26 mouse cellular contexts compared by ENCODE assay signal in genomic region chr16:38369992-38370484, GRCm38 (mm10). TPM values are rescaled to one million over a fixed set of nuclear protein-coding genes. Genes with fewer than 3 reads are reported as not detected.
DNase-seq lines count a peak whose midpoint lies in the region; ATAC-seq lines count a peak whose summit lies in the region.
"Had no signal": no experiment of that assay in that cellular context is flagged by ENCODE, and none has a peak within 500 bp of the region (broad histone marks: within the 10 kb centered on the region; RNA-seq: fewer than 3 reads in every experiment).

No protein-coding gene starts in this region.

- no peak for DNase-seq in heart, postnatal 25 days (ENCODE audit: low spot score)
- no peak for DNase-seq in midbrain, embryonic 10.5 days (ENCODE audit: low spot score)
- no peak for DNase-seq in midbrain, embryonic 14.5 days
- no peak for DNase-seq in kidney, postnatal 14 days
- DNase-seq in gastrocnemius, adult 8-10 months (ENCODE audit: low spot score in 2 of 2) = no peak
- DNase-seq: adrenal gland, adult 8-10 months; cerebellum, adult 9-11 months; spleen, adult 18-20 months; thymus, postnatal 4 days had no signal

- no peaks in the 10 kb centered on the region for H3K27me3 ChIP-seq in heart, embryonic 13.5 days (replicated peaks)
- H3K27me3 ChIP-seq in midbrain, embryonic 10.5 days (ENCODE audit: low read depth, poor library complexity, severe bottlenecking) = no peaks in the 10 kb centered on the region
- H3K27me3 ChIP-seq in midbrain, embryonic 14.5 days (ENCODE audit: control insufficient read depth, insufficient read depth, low read length) = no peaks in the 10 kb centered on the region
- H3K27me3 ChIP-seq in liver, embryonic 12.5 days (replicated peaks) = no peaks in the 10 kb centered on the region
- H3K27me3 ChIP-seq: embryonic facial prominence, embryonic 12.5 days; forebrain, embryonic 15.5 days; kidney, embryonic 15.5 days; limb, embryonic 13.5 days; midbrain, embryonic 15.5 days; neural tube, embryonic 15.5 days; Patski had no signal

- no peaks in the 10 kb centered on the region for H3K9me3 ChIP-seq in heart, embryonic 13.5 days
- H3K9me3 ChIP-seq in midbrain, embryonic 10.5 days (replicated peaks) = no peaks in the 10 kb centered on the region
- no peaks in the 10 kb centered on the region for H3K9me3 ChIP-seq in midbrain, embryonic 14.5 days (ENCODE audit: control insufficient read depth, low read length)
- no peaks in the 10 kb centered on the region for H3K9me3 ChIP-seq in liver, embryonic 12.5 days (replicated peaks)
- H3K9me3 ChIP-seq: embryonic facial prominence, embryonic 12.5 days; forebrain, embryonic 15.5 days; kidney, embryonic 15.5 days; limb, embryonic 13.5 days; midbrain, embryonic 15.5 days; neural tube, embryonic 15.5 days had no signal

- intact Hi-C loops in heart, postnatal 25 days (cut with DNase I) = loop anchor here (10.0 kb wide), 1 partner anchor 475 kb away; no protein-coding TSS in a partner anchor

- H3K36me3 ChIP-seq in heart, embryonic 13.5 days = peaks cover 75% of the 10 kb centered on the region
- H3K36me3 ChIP-seq in midbrain, embryonic 10.5 days = no peaks in the 10 kb centered on the region
- no peaks in the 10 kb centered on the region for H3K36me3 ChIP-seq in midbrain, embryonic 14.5 days (ENCODE audit: control insufficient read depth, insufficient read depth, low read length)
- peaks cover 4% of the 10 kb centered on the region; the same call in 1 of the 2 replicates for H3K36me3 ChIP-seq in liver, embryonic 12.5 days
- H3K36me3 ChIP-seq: embryonic facial prominence, embryonic 12.5 days; forebrain, embryonic 15.5 days; kidney, embryonic 15.5 days; limb, embryonic 13.5 days; midbrain, embryonic 15.5 days; neural tube, embryonic 15.5 days had no signal

- H3K4me3 ChIP-seq in heart, embryonic 13.5 days = peak overlapping the region; percentile 3; the same call in 1 of the 2 replicates
- H3K4me3 ChIP-seq in midbrain, embryonic 10.5 days = no peak overlapping the region
- H3K4me3 ChIP-seq in midbrain, embryonic 14.5 days (replicated peaks; ENCODE audit: low read depth, low read length) = no peak overlapping the region
- H3K4me3 ChIP-seq in liver, embryonic 12.5 days = no peak overlapping the region
- H3K4me3 ChIP-seq: embryonic facial prominence, embryonic 12.5 days; erythroblast, embryonic 14.5 days; forebrain, embryonic 15.5 days; kidney, embryonic 15.5 days; limb, embryonic 13.5 days; midbrain, embryonic 15.5 days; neural tube, embryonic 15.5 days had no signal

- no peak for ATAC-seq in heart, embryonic 13.5 days (ENCODE audit: extremely low read depth, insufficient number of reproducible peaks, low FRiP score, low TSS enrichment)
- ATAC-seq in midbrain, embryonic 14.5 days (ENCODE audit: low FRiP score, low TSS enrichment) = no peak
- no peak for ATAC-seq in liver, embryonic 12.5 days
- ATAC-seq: forebrain, embryonic 15.5 days; hindbrain, embryonic 16.5 days; intestine, embryonic 16.5 days; midbrain, embryonic 15.5 days; Patski had no signal

- peak overlapping the region; percentile 69 for H3K9ac ChIP-seq in heart, embryonic 13.5 days
- no peak overlapping the region for H3K9ac ChIP-seq in midbrain, embryonic 14.5 days (replicated peaks; ENCODE audit: low read length)
- H3K9ac ChIP-seq in liver, embryonic 12.5 days = peak overlapping the region; percentile 55; the same call in 1 of the 2 replicates
- H3K9ac ChIP-seq: embryonic facial prominence, embryonic 12.5 days; forebrain, embryonic 15.5 days; kidney, embryonic 15.5 days; limb, embryonic 13.5 days; midbrain, embryonic 15.5 days; neural tube, embryonic 15.5 days had no signal

- peak overlapping the region; percentile 60 for H3K27ac ChIP-seq in heart, embryonic 13.5 days (replicated peaks)
- H3K27ac ChIP-seq in midbrain, embryonic 10.5 days (replicated peaks) = 0 out of 2 replicates have a peak overlapping the region, but pooled peaks have one; percentile 9
- H3K27ac ChIP-seq in midbrain, embryonic 14.5 days (replicated peaks; ENCODE audit: low read depth, low read length) = no peak overlapping the region
- peak overlapping the region; percentile 96 for H3K27ac ChIP-seq in liver, embryonic 12.5 days
- H3K27ac ChIP-seq: embryonic facial prominence, embryonic 12.5 days; forebrain, embryonic 15.5 days; kidney, embryonic 15.5 days; limb, embryonic 13.5 days; midbrain, embryonic 15.5 days; neural tube, embryonic 15.5 days had no signal

- peak overlapping the region; percentile 59 for H3K4me2 ChIP-seq in heart, embryonic 13.5 days
- H3K4me2 ChIP-seq in midbrain, embryonic 14.5 days (ENCODE audit: low read length) = no peak overlapping the region
- H3K4me2 ChIP-seq in liver, embryonic 12.5 days = no peak overlapping the region
- H3K4me2 ChIP-seq: embryonic facial prominence, embryonic 12.5 days; forebrain, embryonic 15.5 days; kidney, embryonic 15.5 days; limb, embryonic 13.5 days; midbrain, embryonic 15.5 days; neural tube, embryonic 15.5 days had no signal

- 70% methylated on average over 4 of the region's 4 CpGs for WGBS in heart, embryonic 13.5 days
- 76% methylated on average over 4 of the region's 4 CpGs for WGBS in midbrain, embryonic 10.5 days
- 88% methylated on average over 4 of the region's 4 CpGs for WGBS in midbrain, embryonic 14.5 days
- 73% methylated on average over 4 of the region's 4 CpGs for WGBS in liver, embryonic 12.5 days (ENCODE audit: insufficient replicate concordance)

- H3K4me1 ChIP-seq in heart, embryonic 13.5 days = peaks cover 69% of the 10 kb centered on the region
- H3K4me1 ChIP-seq in midbrain, embryonic 10.5 days = 0 out of 2 replicates have a peak, but pooled peaks cover 3% of the 10 kb centered on the region
- H3K4me1 ChIP-seq in midbrain, embryonic 14.5 days (ENCODE audit: control insufficient read depth, insufficient read depth, low read length) = no peaks in the 10 kb centered on the region
- H3K4me1 ChIP-seq in liver, embryonic 12.5 days = peaks cover 80% of the 10 kb centered on the region
- H3K4me1 ChIP-seq: embryonic facial prominence, embryonic 12.5 days; midbrain, embryonic 15.5 days; neural tube, embryonic 15.5 days had no signal

RNA-seq across cellular contexts. Expression of gene Popdc2, which starts 8.0 kb away (rescaled TPM):
- polyA plus RNA-seq in heart, embryonic 13.5 days (2015; fragmentation: Nextera tagmentation; extraction: Ambion mirVana) = 298 and 317 TPM in 2 replicates
- 100 to 1,000 TPM; 481 to 520 TPM for total RNA-seq in heart, postnatal 25 days (2021)
- 0.75 and 1.3 TPM in 2 replicates for polyA plus RNA-seq in midbrain, embryonic 10.5 days (2016; fragmentation: Nextera tagmentation; extraction: Ambion mirVana)
- 0.51 TPM in 2 replicates for polyA plus RNA-seq in midbrain, embryonic 14.5 days (2014; fragmentation: Nextera tagmentation; extraction: Ambion mirVana)
- polyA plus RNA-seq in liver, embryonic 12.5 days (2016; fragmentation: Nextera tagmentation; extraction: Ambion mirVana) = 20.3 and 24.8 TPM in 2 replicates
- total RNA-seq in gastrocnemius, adult 8-10 months (2022) = 10 to 100 TPM; 55.3 to 81.4 (median 68.5) TPM

RNA-seq across cellular contexts. Expression of gene Gm21987, which starts 23.2 kb away (rescaled TPM):
- 5.1 and 5.7 TPM in 2 replicates for polyA plus RNA-seq in heart, embryonic 13.5 days (2015; fragmentation: Nextera tagmentation; extraction: Ambion mirVana)
- not detected for total RNA-seq in heart, postnatal 25 days (2021)
- polyA plus RNA-seq in midbrain, embryonic 10.5 days (2016; fragmentation: Nextera tagmentation; extraction: Ambion mirVana) = not detected in 2 replicates
- polyA plus RNA-seq in midbrain, embryonic 14.5 days (2014; fragmentation: Nextera tagmentation; extraction: Ambion mirVana) = not detected in 2 replicates
- polyA plus RNA-seq in liver, embryonic 12.5 days (2016; fragmentation: Nextera tagmentation; extraction: Ambion mirVana) = not detected in 2 replicates
- not detected for total RNA-seq in gastrocnemius, adult 8-10 months (2022)
- total RNA-seq: layer of hippocampus, postnatal 14 days had no signal
- polyA plus RNA-seq: cortical plate, adult 2 months; embryonic facial prominence, embryonic 12.5 days; forebrain, embryonic 15.5 days; gonadal fat pad, adult 2 months; hindbrain, embryonic 16.5 days; kidney, embryonic 15.5 days; large intestine, adult 2 months; limb, embryonic 13.5 days; midbrain, embryonic 15.5 days; neural tube, embryonic 15.5 days; Patski; stomach, embryonic 14.5 days had no signal

RNA-seq across cellular contexts. Expression of gene Cox17, which starts 23.2 kb away (rescaled TPM):
- 237 and 277 TPM in 2 replicates for polyA plus RNA-seq in heart, embryonic 13.5 days (2015; fragmentation: Nextera tagmentation; extraction: Ambion mirVana)
- 100 to 1,000 TPM; 261 to 277 TPM for total RNA-seq in heart, postnatal 25 days (2021)
- polyA plus RNA-seq in midbrain, embryonic 10.5 days (2016; fragmentation: Nextera tagmentation; extraction: Ambion mirVana) = 129 and 140 TPM in 2 replicates
- polyA plus RNA-seq in midbrain, embryonic 14.5 days (2014; fragmentation: Nextera tagmentation; extraction: Ambion mirVana) = 83.8 and 88.1 TPM in 2 replicates
- polyA plus RNA-seq in liver, embryonic 12.5 days (2016; fragmentation: Nextera tagmentation; extraction: Ambion mirVana) = 404 and 417 TPM in 2 replicates
- 100 to 1,000 TPM; 115 to 194 (median 149) TPM for total RNA-seq in gastrocnemius, adult 8-10 months (2022)

RNA-seq across cellular contexts. Expression of gene Maats1, which starts 28.1 kb away (rescaled TPM):
- polyA plus RNA-seq in heart, embryonic 13.5 days (2015; fragmentation: Nextera tagmentation; extraction: Ambion mirVana) = 0.16 TPM in 1 of 2 replicates, not detected in the other
- total RNA-seq in heart, postnatal 25 days (2021) = not detected
- polyA plus RNA-seq in midbrain, embryonic 10.5 days (2016; fragmentation: Nextera tagmentation; extraction: Ambion mirVana) = 0.78 and 0.98 TPM in 2 replicates
- polyA plus RNA-seq in midbrain, embryonic 14.5 days (2014; fragmentation: Nextera tagmentation; extraction: Ambion mirVana) = 0.51 and 1.0 TPM in 2 replicates
- 0.05 TPM in 1 of 2 replicates, not detected in the other for polyA plus RNA-seq in liver, embryonic 12.5 days (2016; fragmentation: Nextera tagmentation; extraction: Ambion mirVana)
- not detected for total RNA-seq in gastrocnemius, adult 8-10 months (2022)
- polyA plus RNA-seq: erythroblast, embryonic 14.5 days; stomach, embryonic 14.5 days had no signal

Comparison
In these comparisons a context has a peak if more than half of its experiments do, and no peak if none do; other contexts are left out.
1. RNA of gene Popdc2, which starts 8.0 kb away (polyA plus RNA-seq): 298 to 317 TPM in heart, embryonic 13.5 days; 20.3 to 24.8 TPM in liver, embryonic 12.5 days, 0.75 to 1.3 TPM in midbrain, embryonic 10.5 days and 0.51 TPM in midbrain, embryonic 14.5 days; every median in the first group is over 10 times any median in the second.